Mouse (Mus musculus) myocyte (in vitro differentiated cells): Measurements from ENCODE around the gene Micu2. TPM values are rescaled to one million over a fixed set of nuclear protein-coding genes. Genes with fewer than 3 reads are reported as not detected.

Experiments
- H3K27me3 ChIP-seq: one replicate; pipeline ENCODE4 v1.6.1; 2011; ENCODE audit not compliant: control insufficient read depth, insufficient read depth, insufficient read length
- H3K36me3 ChIP-seq: one replicate; pipeline ENCODE4 v1.6.1; 2011; ENCODE audit not compliant: control insufficient read depth, insufficient read depth
- H3K4me2 ChIP-seq: one replicate; pipeline ENCODE4 v1.6.1; 2011; ENCODE audit warnings: low read depth, control low read depth
- H3K4me3 ChIP-seq: one replicate; pipeline ENCODE4 v1.5.1; 2011; ENCODE audit warnings: mild to moderate bottlenecking, control low read depth, moderate library complexity
- H3K79me2 ChIP-seq: one replicate; pipeline ENCODE4 v1.6.1; 2011; ENCODE audit not compliant: control insufficient read depth, insufficient read depth
- H3ac ChIP-seq: one replicate; pipeline ENCODE4 v1.6.1; 2011; ENCODE audit not compliant: control insufficient read depth, insufficient read length
- CEBPB ChIP-seq: IDR thresholded peaks from 2 replicates; pipeline ENCODE4 v1.6.1; 2011; ENCODE audit warnings: mild to moderate bottlenecking, moderate library complexity; ENCODE audit not compliant: poor library complexity, insufficient read depth, severe bottlenecking
- E2F4 ChIP-seq: IDR thresholded peaks from one replicate; pipeline ENCODE4 v1.6.1; 2011; ENCODE audit warnings: mild to moderate bottlenecking, control low read depth, moderate library complexity; ENCODE audit not compliant: insufficient read depth
- MAX ChIP-seq: IDR thresholded peaks from one replicate; pipeline ENCODE4 v1.6.1; 2011; ENCODE audit warnings: low read depth, mild to moderate bottlenecking, control low read depth
- MYOD1 ChIP-seq, 3 experiments: IDR thresholded peaks; one replicate each; pipeline ENCODE4 v1.6.1; 2011; ENCODE audit warnings: control low read depth in 2 of 3, low read depth in 2 of 3, mild to moderate bottlenecking in 2 of 3, moderate library complexity in 1 of 3; ENCODE audit not compliant: insufficient read length in 2 of 3, control insufficient read depth in 1 of 3
- MYOG ChIP-seq, 3 experiments: IDR thresholded peaks; one replicate each; pipeline ENCODE4 v1.6.1; 2011; ENCODE audit warnings: control low read depth in 2 of 3, low read depth in 2 of 3, mild to moderate bottlenecking in 2 of 3; ENCODE audit not compliant: insufficient read length in 2 of 3, control insufficient read depth in 1 of 3, insufficient read depth in 1 of 3
- POLR2A ChIP-seq: IDR thresholded peaks from one replicate; pipeline ENCODE4 v1.6.1; 2011; ENCODE audit warnings: low read depth, mild to moderate bottlenecking, control low read depth, moderate library complexity; ENCODE audit not compliant: insufficient read length
- POLR2AphosphoS2 ChIP-seq: IDR thresholded peaks from one replicate; pipeline ENCODE4 v1.6.1; 2011; ENCODE audit warnings: low read depth, control low read depth; ENCODE audit not compliant: insufficient read length
- REST ChIP-seq: IDR thresholded peaks from one replicate; pipeline ENCODE4 v1.6.1; 2011; ENCODE audit warnings: mild to moderate bottlenecking, control low read depth, moderate library complexity; ENCODE audit not compliant: insufficient read depth, insufficient read length
- SRF ChIP-seq: IDR thresholded peaks from one replicate; pipeline ENCODE4 v1.6.1; 2011; ENCODE audit warnings: low read depth; ENCODE audit not compliant: control insufficient read depth, insufficient read length
- TCF12 ChIP-seq: IDR thresholded peaks from one replicate; pipeline ENCODE4 v1.6.1; 2011; ENCODE audit warnings: mild to moderate bottlenecking, control low read depth; ENCODE audit not compliant: poor library complexity, insufficient read depth, severe bottlenecking
- TCF3 ChIP-seq: IDR thresholded peaks from one replicate; pipeline ENCODE4 v1.6.1; 2011; ENCODE audit warnings: low read depth, control low read depth; ENCODE audit not compliant: insufficient read length
- USF1 ChIP-seq: IDR thresholded peaks from one replicate; pipeline ENCODE4 v1.6.1; 2011; ENCODE audit warnings: low read depth, mild to moderate bottlenecking, control low read depth, moderate library complexity
- polyA plus RNA-seq: library from polyadenylated mRNA; unstranded; fragments of >200 nt; fragmentation: generic; extraction: Trizol; gene quantifications from one replicate; pipeline ENCODE4 v1.2.1, GENCODE M21; 2012; ENCODE audit warnings: missing spikeins

The Micu2 gene
- polyA plus RNA-seq, 1 experiment = 48.2 TPM

DNA sequence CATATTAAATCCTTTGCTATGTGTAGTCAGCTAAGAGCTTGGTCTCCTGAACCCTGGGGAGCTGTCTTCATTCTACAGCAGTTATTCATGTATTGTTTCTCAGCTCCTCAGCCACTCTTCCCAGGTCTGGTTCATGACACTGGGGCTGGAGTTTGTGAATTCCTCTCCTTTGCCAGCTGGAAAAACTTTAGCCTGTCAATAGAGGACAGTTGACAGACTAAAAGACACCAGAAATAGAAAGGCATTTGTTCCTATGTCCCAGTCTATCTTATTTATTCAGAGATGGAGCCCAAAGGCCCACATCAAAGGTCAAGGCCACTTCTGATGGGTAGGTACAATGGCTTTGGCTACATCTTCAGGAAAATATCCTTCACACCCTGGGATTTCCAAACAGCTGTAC is 7.3 kb downstream of the Micu2 start:
- Histone ChIP-seq H3K36me3 (peaks cover 10% of the 10 kb centered on the region), H3K4me2 (no peak overlapping the region), H3ac (no peak overlapping the region), H3K27me3 (no peaks in the 10 kb centered on the region), H3K79me2 (peaks cover 49% of the 10 kb centered on the region), H3K4me3 (no peak overlapping the region)
- no peak for TF ChIP-seq MYOG (IDR thresholded peaks at IDR 0.05; ENCODE audit: control insufficient read depth in 1 of 3, insufficient read depth in 1 of 3, insufficient read length in 2 of 3, low read depth in 2 of 3)
- no peak for TF ChIP-seq USF1
- TF ChIP-seq E2F4 = no peak
- TF ChIP-seq POLR2AphosphoS2 = no peak

DNA sequence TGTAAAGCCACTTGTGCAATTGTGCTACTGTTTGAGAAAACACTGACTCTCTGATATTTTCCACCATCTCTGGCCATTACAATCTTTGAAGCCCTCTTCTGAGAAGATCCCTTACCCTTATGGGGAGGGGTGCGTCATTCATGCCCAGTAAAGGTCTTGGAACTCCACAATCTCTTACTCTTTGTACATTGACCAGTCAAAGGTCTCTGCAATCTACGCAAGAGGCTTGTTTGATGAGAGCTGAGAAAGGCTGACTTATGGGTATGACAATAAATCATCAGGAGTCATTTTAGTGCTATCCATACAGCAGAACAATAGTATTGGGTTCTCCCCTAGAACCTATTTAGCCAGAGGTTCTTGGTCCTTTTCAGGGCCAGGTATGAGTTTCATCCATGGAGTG is 9.9 kb downstream of the Micu2 start:
- no peak for TF ChIP-seq SRF
- TF ChIP-seq MYOG (IDR thresholded peaks at IDR 0.05; ENCODE audit: control insufficient read depth in 1 of 3, insufficient read depth in 1 of 3, insufficient read length in 2 of 3, low read depth in 2 of 3) = no peak
- TF ChIP-seq MAX = no peak
- TF ChIP-seq E2F4 = no peak
- no peak for TF ChIP-seq TCF3
- TF ChIP-seq MYOD1 (IDR thresholded peaks at IDR 0.05; ENCODE audit: control insufficient read depth in 1 of 3, insufficient read length in 2 of 3, low read depth in 2 of 3) = no peak
- TF ChIP-seq REST = no peak
- no peak for TF ChIP-seq CEBPB
- TF ChIP-seq TCF12 = no peak
- no peak for TF ChIP-seq POLR2A
- TF ChIP-seq USF1 = no peak
- Histone ChIP-seq H3K4me3 (no peak overlapping the region), H3K36me3 (peaks cover 10% of the 10 kb centered on the region), H3ac (no peak overlapping the region), H3K79me2 (peaks cover 34% of the 10 kb centered on the region), H3K27me3 (no peaks in the 10 kb centered on the region), H3K4me2 (no peak overlapping the region)

DNA sequence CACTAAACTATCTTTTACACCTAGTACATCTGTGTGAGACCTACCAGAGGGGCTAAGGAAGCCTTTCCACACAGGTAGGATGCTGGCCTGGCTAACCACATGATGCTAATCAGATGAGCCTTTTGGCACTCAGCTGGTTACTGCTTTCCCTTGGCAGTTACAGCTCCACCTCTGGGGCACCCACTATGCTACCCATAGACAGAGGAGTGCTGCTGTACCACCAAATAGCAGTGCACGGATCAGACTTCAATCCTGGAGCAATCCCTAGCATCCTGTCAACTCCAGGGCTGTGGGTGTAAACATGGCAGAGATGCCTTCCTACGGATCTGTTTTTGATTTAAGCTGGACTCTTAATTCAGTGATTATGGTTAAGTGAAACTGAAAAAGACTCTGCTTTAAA is 13.3 kb downstream of the Micu2 start:
- TF ChIP-seq MYOG (IDR thresholded peaks at IDR 0.05; ENCODE audit: control insufficient read depth in 1 of 3, insufficient read depth in 1 of 3, insufficient read length in 2 of 3, low read depth in 2 of 3) (no peak), USF1 (no peak), TCF3 (no peak), REST (no peak), SRF (no peak), E2F4 (no peak), TCF12 (no peak), POLR2AphosphoS2 (no peak), MAX (no peak), CEBPB (no peak), POLR2A (no peak), MYOD1 (IDR thresholded peaks at IDR 0.05; ENCODE audit: control insufficient read depth in 1 of 3, insufficient read length in 2 of 3, low read depth in 2 of 3) (no peak)
- no peak overlapping the region for H3K4me2 ChIP-seq
- no peak overlapping the region for H3K4me3 ChIP-seq
- peaks cover 10% of the 10 kb centered on the region for H3K36me3 ChIP-seq
- H3ac ChIP-seq = no peak overlapping the region
- peaks cover 17% of the 10 kb centered on the region for H3K79me2 ChIP-seq
- no peaks in the 10 kb centered on the region for H3K27me3 ChIP-seq

DNA sequence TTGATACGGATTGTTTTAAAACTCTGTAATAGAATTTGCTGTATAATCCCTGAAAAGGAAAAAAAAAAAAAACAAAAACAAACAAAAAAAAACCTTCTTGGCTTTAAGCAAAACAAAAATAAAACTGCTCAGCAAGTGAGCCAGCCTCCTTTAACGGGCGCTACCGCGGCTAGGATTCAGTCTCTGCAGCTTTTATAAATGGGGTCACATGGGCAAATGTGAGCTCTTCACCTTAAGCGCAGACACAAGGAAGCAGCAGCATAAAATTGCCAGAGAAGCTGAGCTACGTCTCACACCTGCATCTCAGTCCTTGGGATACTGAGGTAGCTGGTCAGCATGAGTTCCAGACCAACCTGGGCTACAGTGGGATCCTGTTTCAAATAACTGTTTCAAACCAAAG is 16.6 kb downstream of the Micu2 start:
- Histone ChIP-seq H3K36me3 (no peaks in the 10 kb centered on the region), H3K27me3 (no peaks in the 10 kb centered on the region), H3K4me3 (no peak overlapping the region), H3K4me2 (peak overlapping the region; percentile 41), H3ac (no peak overlapping the region), H3K79me2 (peaks cover 5% of the 10 kb centered on the region)
- no peak for TF ChIP-seq MAX

DNA sequence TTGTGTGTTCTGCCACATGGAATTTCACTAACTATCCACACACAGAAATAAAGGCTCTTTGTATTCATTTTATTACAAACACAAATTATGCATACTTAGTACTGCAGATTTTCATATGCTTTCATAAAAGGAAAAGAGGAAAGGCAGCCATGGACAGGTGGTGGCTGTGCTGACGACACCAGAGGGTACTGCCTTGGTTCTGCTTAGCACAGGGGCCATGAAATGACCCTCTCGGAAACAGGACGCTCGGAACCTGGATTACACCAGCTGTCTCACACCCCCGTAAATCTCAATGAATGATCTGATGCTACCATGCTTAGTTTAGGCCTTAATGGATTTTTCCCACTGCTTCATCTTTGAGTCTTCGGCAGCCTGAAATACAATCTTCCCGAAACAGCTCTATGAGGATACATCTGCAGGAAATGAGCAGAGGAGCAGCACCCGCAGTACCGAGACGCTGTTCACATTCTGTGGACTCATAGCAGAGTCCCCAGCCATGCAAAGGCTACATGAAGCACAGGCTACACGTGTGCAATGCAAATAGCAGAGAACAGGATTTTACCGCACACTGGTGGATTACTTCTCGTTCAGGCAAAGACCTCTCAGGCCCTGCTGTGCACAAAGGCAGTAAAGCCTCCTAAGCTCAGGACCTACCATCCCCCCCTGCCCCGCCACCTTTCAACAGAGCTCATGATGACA is 17.2 kb downstream of the Micu2 start:
- H3ac ChIP-seq = no peak overlapping the region
- H3K79me2 ChIP-seq = peaks cover 11% of the 10 kb centered on the region
- TF ChIP-seq TCF3 (no peak), MYOG (IDR thresholded peaks at IDR 0.05; ENCODE audit: control insufficient read depth in 1 of 3, insufficient read depth in 1 of 3, insufficient read length in 2 of 3, low read depth in 2 of 3) (no peak), MYOD1 (IDR thresholded peaks at IDR 0.05; ENCODE audit: control insufficient read depth in 1 of 3, insufficient read length in 2 of 3, low read depth in 2 of 3) (peak in 2 of 3 experiments; percentile 57 to 66), POLR2AphosphoS2 (no peak), POLR2A (no peak), REST (no peak), USF1 (no peak)
- H3K27me3 ChIP-seq = no peaks in the 10 kb centered on the region
- H3K36me3 ChIP-seq = no peaks in the 10 kb centered on the region
- H3K4me2 ChIP-seq = peak overlapping the region; percentile 41
- no peak overlapping the region for H3K4me3 ChIP-seq
